Mouse (Mus musculus) frontal cortex, adult (tissue): Measurements from ENCODE around the gene Cep72.
"Not testable (repeated sequence)": the region's sequence is repeated elsewhere in the genome, so short reads cannot be mapped to it uniquely, and the experiment has no call there.

ENCODE experiments used
- ATAC-seq: cut with Nextera tagmentation; 2 replicates; pipeline ENCODE4 v1.9.2; 2017; ENCODE audit warnings: mild to moderate bottlenecking, moderate library complexity, mixed read lengths; ENCODE audit not compliant: low TSS enrichment

The Cep72 gene

DNA sequence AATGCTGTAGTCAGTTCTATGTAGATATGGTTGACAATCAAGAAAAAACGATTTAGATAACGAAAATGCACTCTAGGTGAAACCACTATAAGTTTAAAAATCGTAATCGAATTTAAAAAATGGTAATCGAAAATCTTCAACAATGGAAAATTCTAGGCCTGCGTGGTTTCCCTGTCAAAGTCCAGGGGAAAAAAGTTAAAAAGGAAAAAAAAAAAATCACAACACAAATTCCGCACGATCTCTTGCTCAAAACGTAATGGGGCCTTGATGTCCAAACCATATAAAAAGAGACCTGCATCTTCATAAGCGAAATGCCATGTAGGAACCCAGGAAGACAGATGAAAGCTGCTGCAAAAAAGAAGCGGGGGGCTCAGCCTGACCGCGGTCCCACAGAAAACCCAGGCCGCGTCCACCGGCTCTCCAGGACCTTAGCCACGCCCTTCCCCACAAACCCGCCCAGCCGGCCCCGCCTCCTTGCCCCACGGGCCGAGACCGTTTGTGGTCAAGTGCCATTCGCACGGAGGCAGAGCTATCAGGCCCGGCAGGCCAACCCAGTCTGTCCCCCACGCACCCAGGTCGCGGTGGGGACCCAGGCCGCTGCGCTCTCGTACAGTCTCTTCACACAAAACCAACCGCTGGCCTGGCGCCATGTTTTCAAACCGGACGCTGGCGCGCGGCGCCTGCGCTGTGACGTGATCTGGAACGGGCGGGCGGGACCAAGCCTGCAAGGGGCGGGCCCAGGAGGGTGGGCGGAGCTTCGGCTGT, at the start of gene Cep72:
Cep72 (minus strand) TSS at position 687 of the 765 bp plus-strand sequence.
- ATAC-seq, result peak; percentile 92

GRCm38 (mm10) chr13:74107410-74107809, 45.3 kb upstream of the Cep72 start:
- ATAC-seq, result no peak

DNA sequence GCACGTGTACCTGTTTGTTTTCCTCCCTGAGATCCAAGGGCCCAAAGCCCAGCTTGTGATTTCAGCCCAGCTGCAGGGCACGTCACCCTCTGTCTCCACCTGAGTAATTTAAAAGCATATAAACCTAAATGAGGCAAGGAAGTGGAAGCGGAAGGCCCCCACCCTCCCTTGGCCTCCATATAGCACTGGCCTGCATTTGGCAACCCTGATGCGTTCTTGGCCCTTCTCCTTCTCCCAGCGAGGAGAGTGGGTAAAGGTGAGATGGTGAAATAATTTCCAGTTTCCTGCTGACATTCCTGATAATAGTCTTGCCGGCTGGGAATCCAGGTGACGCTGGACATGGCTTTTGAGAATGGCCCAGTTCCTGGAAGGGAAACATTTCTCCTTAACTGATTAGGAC, 42.3 kb upstream of the Cep72 start:
- ATAC-seq, result no peak

DNA sequence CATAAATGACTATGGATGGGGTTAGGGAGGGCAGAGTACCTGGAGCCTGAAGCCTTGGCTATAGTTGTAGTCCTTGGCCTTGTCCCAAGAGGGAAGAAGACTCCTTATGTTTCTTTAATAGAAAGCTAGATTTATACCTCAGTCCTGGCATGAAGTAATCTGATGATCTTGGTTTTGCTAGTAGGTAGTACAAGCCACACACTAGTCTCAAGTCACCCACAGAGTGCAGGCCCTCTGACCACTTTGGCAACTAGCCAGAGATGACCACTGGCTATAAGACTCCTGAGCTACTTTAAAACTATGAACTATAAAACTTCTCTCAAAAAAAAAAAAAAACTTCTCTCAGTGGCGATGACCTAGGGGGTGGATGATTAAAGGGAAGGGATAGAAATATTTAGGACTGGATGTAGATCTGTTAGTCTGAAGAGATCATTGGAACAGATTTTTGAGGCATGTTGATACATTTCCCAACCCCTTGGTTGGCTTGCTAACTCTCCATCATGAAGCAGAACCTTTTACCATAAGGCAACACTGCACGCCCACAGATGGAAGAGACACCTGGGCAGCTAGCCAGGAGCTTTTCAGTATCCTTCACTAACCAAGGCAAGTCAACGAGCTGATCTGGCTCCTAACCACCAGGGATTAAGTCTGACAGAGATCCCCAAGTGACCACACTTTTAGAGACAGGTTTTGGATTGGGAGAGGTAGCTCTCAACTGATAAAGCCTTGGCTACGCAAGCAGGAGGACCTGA, 40.9 kb upstream of the Cep72 start:
- ATAC-seq, result peak; percentile 50; the same call in 1 of the 2 replicates

- no peak for ATAC-seq
These were observed 40.2 kb upstream of the Cep72 start for GRCm38 (mm10) chr13:74102108-74102830.

- no peak for ATAC-seq
These were observed 36.8 kb upstream of the Cep72 start for GRCm38 (mm10) chr13:74098913-74099312.

GRCm38 (mm10) chr13:74096715-74097363, 34.7 kb upstream of the Cep72 start:
- ATAC-seq, result peak; percentile 99

DNA sequence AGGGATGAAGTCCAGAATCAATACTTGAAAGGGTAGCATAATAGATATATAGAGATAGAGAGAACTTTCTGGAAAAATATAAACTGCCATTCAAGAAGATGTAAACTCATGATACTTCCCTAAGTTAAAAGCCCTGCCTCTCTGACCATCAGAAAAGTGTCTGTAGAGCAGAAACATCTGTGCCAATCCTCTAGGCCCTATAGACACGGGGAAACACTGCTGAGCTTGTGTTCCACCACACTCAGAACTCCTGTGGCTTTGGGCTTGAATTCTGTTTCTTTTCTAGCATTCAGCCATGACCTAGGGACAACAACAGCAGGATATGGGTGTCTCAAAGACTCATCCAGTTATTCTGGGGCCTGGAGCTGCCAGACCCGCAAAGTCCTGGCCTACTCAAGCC, 33.8 kb upstream of the Cep72 start:
- no peak for ATAC-seq

DNA sequence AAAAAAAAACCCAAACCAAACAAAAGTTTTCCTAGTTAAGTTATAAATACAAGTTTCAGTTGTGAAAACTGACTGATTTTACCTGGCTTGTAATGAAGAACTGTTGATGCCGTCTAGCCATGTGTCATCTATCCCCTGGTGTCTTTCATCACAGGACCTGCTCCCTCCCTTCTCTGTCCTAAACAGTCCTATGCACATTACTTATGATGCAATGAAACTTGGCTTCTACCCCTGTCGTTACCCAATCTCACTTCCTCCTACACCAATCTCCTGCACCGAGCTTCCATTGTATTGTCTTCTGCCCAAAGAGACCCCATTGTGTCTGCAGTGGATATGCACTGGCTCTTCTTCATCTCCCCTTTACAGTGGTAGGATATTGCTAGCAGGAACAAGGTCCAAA, 28.2 kb upstream of the Cep72 start:
- ATAC-seq, result no peak

GRCm38 (mm10) chr13:74073369-74073768, 11.3 kb upstream of the Cep72 start:
- no peak for ATAC-seq

DNA sequence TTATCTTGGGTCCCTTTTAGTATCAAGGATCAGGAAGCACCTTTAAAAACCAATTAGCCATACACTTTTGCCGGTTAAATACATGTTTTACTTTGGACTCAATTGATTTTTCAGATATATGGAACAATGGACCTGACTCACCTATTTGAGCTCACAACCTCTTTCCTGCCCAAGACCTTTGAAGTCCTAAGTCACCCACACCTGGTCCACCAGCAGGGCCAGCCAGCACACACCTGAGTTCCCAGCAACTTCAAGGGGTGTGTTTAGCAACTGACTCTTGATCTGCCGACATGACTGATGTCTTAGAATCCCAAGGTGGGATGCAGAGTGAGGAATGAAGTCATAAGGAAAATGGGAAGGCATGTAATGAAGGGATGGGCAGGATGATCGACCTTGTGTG, 9.6 kb upstream of the Cep72 start:
- ATAC-seq, result no peak

- not testable (repeated sequence) for ATAC-seq
These were observed 9.1 kb upstream of the Cep72 start for GRCm38 (mm10) chr13:74071244-74071643.

- no peak for ATAC-seq
These were observed 4.5 kb upstream of the Cep72 start for GRCm38 (mm10) chr13:74066576-74066975.

- no peak for ATAC-seq
These were observed 1.4 kb upstream of the Cep72 start for GRCm38 (mm10) chr13:74063340-74064050.

GRCm38 (mm10) chr13:74062378-74063128, 454 bp upstream of the Cep72 start:
- no peak for ATAC-seq

GRCm38 (mm10) chr13:74058081-74058480, 4.0 kb downstream of the Cep72 start:
- peak; percentile 73; the same call in 1 of the 2 replicates for ATAC-seq

GRCm38 (mm10) chr13:74056194-74056593, 5.9 kb downstream of the Cep72 start:
- no peak for ATAC-seq

- ATAC-seq, result no peak
These were observed 22.2 kb downstream of the Cep72 start for GRCm38 (mm10) chr13:74039926-74040325.

- ATAC-seq, result no peak
These were observed 26.3 kb downstream of the Cep72 start for GRCm38 (mm10) chr13:74035776-74036175.

- ATAC-seq, result no peak
These were observed 27.3 kb downstream of the Cep72 start for GRCm38 (mm10) chr13:74034756-74035155.

DNA sequence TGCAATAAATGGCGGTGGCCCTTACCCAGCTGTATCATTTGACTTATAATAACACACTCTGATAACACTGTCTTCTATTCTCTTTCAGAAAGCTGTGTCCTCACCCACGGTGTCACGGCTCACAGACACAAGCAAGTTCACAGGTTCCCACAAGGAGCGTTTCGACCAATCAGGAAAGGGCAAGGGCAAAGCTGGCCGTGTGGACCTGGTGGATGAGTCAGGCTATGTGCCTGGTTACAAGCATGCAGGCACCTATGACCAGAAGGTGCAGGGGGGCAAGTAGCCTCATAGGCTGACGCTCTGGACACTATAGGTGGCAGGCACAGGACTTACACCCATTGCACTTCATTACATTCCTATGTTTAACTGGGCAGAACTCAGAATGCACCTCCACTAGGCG, 31.0 kb downstream of the Cep72 start:
- ATAC-seq, result no peak
